In genomic region chr12:55480471-55481153, GRCm38 (mm10) we compare ENCODE assay signal across 12 mouse cellular contexts. TPM values are rescaled to one million over a fixed set of nuclear protein-coding genes. Genes with fewer than 3 reads are reported as not detected.
DNase-seq lines count a peak whose midpoint lies in the region; ATAC-seq and TF ChIP-seq lines count a peak whose summit lies in the region.
"Had no signal": no experiment of that assay in that cellular context is flagged by ENCODE, and none has a peak within 500 bp of the region (broad histone marks: within the 10 kb centered on the region; RNA-seq: fewer than 3 reads in every experiment).

No protein-coding gene starts in this region.

- WGBS in kidney, embryonic 15.5 days, result 98% methylated on average over 2 of the region's 2 CpGs
- 72% methylated on average over 2 of the region's 2 CpGs for WGBS in liver, embryonic 13.5 days (ENCODE audit: insufficient replicate concordance)

- no peak overlapping the region for H3K27ac ChIP-seq in kidney, embryonic 15.5 days
- H3K27ac ChIP-seq in testis, adult 2 months (ENCODE audit: control insufficient read depth, insufficient read depth, low read depth, low read length), result peak overlapping the region; percentile 14
- no peak overlapping the region for H3K27ac ChIP-seq in liver, embryonic 13.5 days
- H3K27ac ChIP-seq: forebrain, embryonic 15.5 days had no signal

- H3K36me3 ChIP-seq in kidney, embryonic 15.5 days, result no peaks in the 10 kb centered on the region; the same call in 1 of the 2 replicates
- H3K36me3 ChIP-seq in testis, adult 2 months (ENCODE audit: control insufficient read depth, insufficient read depth, low read length), result no peaks in the 10 kb centered on the region
- no peaks in the 10 kb centered on the region for H3K36me3 ChIP-seq in liver, embryonic 13.5 days
- H3K36me3 ChIP-seq: forebrain, embryonic 15.5 days had no signal

- H3K4me1 ChIP-seq in kidney, embryonic 15.5 days, result no peaks in the 10 kb centered on the region
- peaks cover 3% of the 10 kb centered on the region; the same call in 1 of the 2 replicates for H3K4me1 ChIP-seq in testis, adult 2 months (ENCODE audit: control insufficient read depth, insufficient read depth, low read length)
- peaks cover 6% of the 10 kb centered on the region; the same call in 1 of the 2 replicates for H3K4me1 ChIP-seq in liver, embryonic 13.5 days (replicated peaks)
- H3K4me1 ChIP-seq: forebrain, embryonic 15.5 days had no signal

- no peak for ATAC-seq in kidney, embryonic 15.5 days (replicated peaks; ENCODE audit: low FRiP score)
- peak; percentile 69 for ATAC-seq in liver, embryonic 13.5 days (ENCODE audit: low read depth)
- ATAC-seq: forebrain, embryonic 15.5 days had no signal

- no peak for TF ChIP-seq CTCF in testis, adult 2 months (IDR thresholded peaks at IDR 0.05; ENCODE audit: control insufficient read depth, insufficient read depth, insufficient replicate concordance, low read depth, low read length)

- no peak for TF ChIP-seq POLR2A in testis, adult 2 months (IDR thresholded peaks at IDR 0.05; ENCODE audit: control insufficient read depth, low read depth, low read length)

- DNase-seq in kidney, adult 9 months, result peak; percentile 47
- DNase-seq in testis, postnatal 14 days (ENCODE audit: low spot score), result no peak
- no peak for DNase-seq in liver, embryonic 13.5 days
- DNase-seq in yolk sac, embryonic 10.5 days (ENCODE audit: low spot score), result peak; percentile 73
- no peak for DNase-seq in right cerebral cortex, postnatal 36 days (ENCODE audit: low spot score in 2 of 2)
- DNase-seq: gastrocnemius, postnatal 25 days; lung, adult 18-20 months; midbrain, embryonic 14.5 days; thymus, adult 2 months had no signal

- no peaks in the 10 kb centered on the region for H3K27me3 ChIP-seq in kidney, embryonic 15.5 days
- H3K27me3 ChIP-seq in testis, adult 2 months (ENCODE audit: control insufficient read depth, insufficient read depth, low read length), result no peaks in the 10 kb centered on the region
- no peaks in the 10 kb centered on the region for H3K27me3 ChIP-seq in liver, embryonic 13.5 days
- H3K27me3 ChIP-seq: forebrain, embryonic 15.5 days had no signal

- no peaks in the 10 kb centered on the region for H3K9me3 ChIP-seq in kidney, embryonic 15.5 days (replicated peaks)
- H3K9me3 ChIP-seq in liver, embryonic 13.5 days (replicated peaks), result no peaks in the 10 kb centered on the region
- H3K9me3 ChIP-seq: forebrain, embryonic 15.5 days had no signal

- H3K4me3 ChIP-seq in kidney, embryonic 15.5 days (replicated peaks), result no peak overlapping the region
- no peak overlapping the region for H3K4me3 ChIP-seq in testis, adult 2 months (ENCODE audit: control insufficient read depth, low read depth, low read length)
- H3K4me3 ChIP-seq in liver, embryonic 13.5 days (replicated peaks), result no peak overlapping the region
- H3K4me3 ChIP-seq: forebrain, embryonic 15.5 days had no signal

- H3K4me2 ChIP-seq in kidney, embryonic 15.5 days, result no peak overlapping the region
- no peak overlapping the region for H3K4me2 ChIP-seq in liver, embryonic 13.5 days
- H3K4me2 ChIP-seq: forebrain, embryonic 15.5 days had no signal

- no peak overlapping the region for H3K9ac ChIP-seq in kidney, embryonic 15.5 days
- no peak overlapping the region for H3K9ac ChIP-seq in liver, embryonic 13.5 days
- H3K9ac ChIP-seq: forebrain, embryonic 15.5 days had no signal

RNA-seq across cellular contexts. Expression of gene Nfkbia, which starts 11.8 kb away (rescaled TPM):
- polyA plus RNA-seq in kidney, embryonic 15.5 days (2015; fragmentation: Nextera tagmentation; extraction: Ambion mirVana), result 78.2 and 80.3 TPM in 2 replicates
- 24.4 and 31.2 TPM in 2 replicates for polyA plus RNA-seq in testis, adult 2 months (2012; rRNA removed)
- polyA plus RNA-seq in liver, embryonic 13.5 days (2015; fragmentation: Nextera tagmentation; extraction: Ambion mirVana), result 15.0 and 15.6 TPM in 2 replicates

Comparison
In these comparisons a context has a peak if more than half of its experiments do, and no peak if none do; other contexts are left out.
1. DNase-seq: peak in kidney, adult 9 months (single experiment) and yolk sac, embryonic 10.5 days (single experiment); none in testis, postnatal 14 days (single experiment), liver, embryonic 13.5 days (single experiment) and right cerebral cortex, postnatal 36 days (0 of 2).